Mouse (Mus musculus) thymus, adult 2 months (tissue): ENCODE measurements at regions not wholly inside any gene's neighbourhood (a gene's known extent, or its start where the extent isn't known, plus 50 kb on each side); places are given as distances from the start of the nearest gene placed in this dataset.

Experiments used
- DNase-seq: peaks from one replicate; pipeline ENCODE4 v3.0.0; 2021
- H3K27ac ChIP-seq: fragments of 200-500 bp; 2 replicates; pipeline ENCODE4 v1.5.1; 2012; ENCODE audit warnings: low read length, control low read depth; ENCODE audit not compliant: control insufficient read depth, insufficient read depth
- H3K27me3 ChIP-seq: fragments of 200-500 bp; 2 replicates; pipeline ENCODE4 v1.6.1; 2012; ENCODE audit warnings: mild to moderate bottlenecking, low read length, moderate library complexity, mixed read lengths; ENCODE audit not compliant: control insufficient read depth, insufficient read depth
- H3K36me3 ChIP-seq: fragments of 200-500 bp; 2 replicates; pipeline ENCODE4 v1.6.1; 2012; ENCODE audit warnings: mild to moderate bottlenecking, low read length, moderate library complexity; ENCODE audit not compliant: control insufficient read depth, insufficient read depth
- H3K4me1 ChIP-seq: fragments of 200-500 bp; replicated peaks from 2 replicates; pipeline ENCODE4 v1.6.1; 2012; ENCODE audit warnings: low read length; ENCODE audit not compliant: control insufficient read depth, insufficient read depth
- H3K4me3 ChIP-seq: fragments of 200-500 bp; 2 replicates; pipeline ENCODE4 v1.5.1; 2012; ENCODE audit warnings: mild to moderate bottlenecking, low read length, control low read depth, moderate library complexity; ENCODE audit not compliant: control insufficient read depth, insufficient read depth
- CTCF ChIP-seq: fragments of 200-500 bp; IDR thresholded peaks from 2 replicates; pipeline ENCODE4 v1.5.1; 2012; ENCODE audit warnings: mild to moderate bottlenecking, control low read depth, low read length, moderate library complexity, borderline replicate concordance; ENCODE audit not compliant: control insufficient read depth, poor library complexity, insufficient read depth; ENCODE audit errors: extremely low read depth
- POLR2A ChIP-seq: fragments of 200-500 bp; IDR thresholded peaks from 2 replicates; pipeline ENCODE4 v1.6.1; 2012; ENCODE audit warnings: mild to moderate bottlenecking, low read length, control low read depth, moderate library complexity; ENCODE audit not compliant: control insufficient read depth, poor library complexity, insufficient read depth; ENCODE audit errors: extremely low read depth
- WGBS: fragments of 180-500 bp; shearing (Covaris S2); methylation state at CpG from one replicate; pipeline ENCODE4 v1.1.7; 2018; 5-methylcytosine and 5-hydroxymethylcytosine counted together

DNA sequence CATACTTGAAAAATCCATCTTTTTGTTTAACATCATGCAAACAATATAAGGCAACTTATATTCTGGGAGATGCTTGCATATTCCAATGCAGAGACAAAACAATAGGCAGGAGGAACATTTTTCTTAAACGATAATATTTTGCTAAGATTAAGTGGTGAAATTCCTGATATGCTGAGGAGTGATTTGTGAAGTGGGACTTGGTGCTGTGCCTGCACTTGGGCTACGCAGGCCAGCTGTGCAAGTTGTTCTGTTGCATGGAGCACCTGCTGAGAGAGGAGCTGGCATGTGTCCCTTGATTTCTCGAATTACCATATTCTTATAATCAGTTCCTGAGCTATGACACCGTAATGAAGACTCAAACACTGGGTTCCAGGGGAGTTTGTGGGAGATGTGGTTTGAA is 316.1 kb upstream of the Itga1 start:
- TF ChIP-seq CTCF: no peak
- no peak for TF ChIP-seq POLR2A
- Histone ChIP-seq H3K27me3 (no peaks in the 10 kb centered on the region), H3K36me3 (no peaks in the 10 kb centered on the region), H3K4me3 (no peak overlapping the region), H3K27ac (no peak overlapping the region), H3K4me1 (no peaks in the 10 kb centered on the region)
- WGBS: 85% methylated on average over 4 of the region's 4 CpGs
- DNase-seq: no peak

DNA sequence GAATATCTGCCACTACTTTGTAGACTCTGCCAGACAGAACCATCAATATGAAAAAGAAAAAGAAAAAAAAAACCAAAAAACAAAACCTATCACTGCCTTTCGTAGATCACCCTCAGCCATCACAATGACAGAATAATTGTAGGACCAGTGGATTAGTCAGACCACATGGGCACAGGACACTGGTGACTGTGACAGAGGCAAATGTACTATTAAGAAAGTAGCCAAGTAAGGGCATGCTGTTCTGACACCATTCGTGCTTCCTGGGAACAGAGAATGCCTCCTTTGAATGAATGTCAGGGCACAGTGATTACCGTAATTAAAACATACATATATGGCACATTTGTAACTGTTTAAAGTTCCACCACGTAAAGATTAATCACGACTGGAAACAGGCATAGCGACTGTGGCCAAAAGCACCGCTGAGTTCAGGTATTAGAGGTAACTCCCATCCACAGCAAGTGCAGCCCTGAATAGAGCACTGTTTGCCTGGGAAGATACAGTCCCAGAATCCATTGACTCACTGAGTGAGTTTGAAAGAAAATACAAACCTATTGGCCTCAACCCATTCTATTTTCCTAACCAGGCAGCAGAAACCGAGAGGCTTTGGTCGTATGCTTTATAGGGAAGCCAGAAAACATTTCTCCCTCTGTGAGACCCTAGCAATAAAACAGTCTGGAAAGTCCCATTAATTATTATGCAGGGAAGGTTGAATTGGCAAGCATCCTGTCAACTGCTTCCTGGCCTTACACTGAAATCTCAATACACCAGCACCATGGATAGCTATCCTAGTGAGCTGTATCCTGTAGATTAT is 312.2 kb upstream of the Itga1 start:
- 69% methylated on average over 9 of the region's 9 CpGs for WGBS
- H3K27me3 ChIP-seq: no peaks in the 10 kb centered on the region
- DNase-seq: no peak
- no peaks in the 10 kb centered on the region for H3K36me3 ChIP-seq
- no peaks in the 10 kb centered on the region for H3K4me1 ChIP-seq
- H3K27ac ChIP-seq: no peak overlapping the region
- H3K4me3 ChIP-seq: no peak overlapping the region
- TF ChIP-seq POLR2A: no peak

DNA sequence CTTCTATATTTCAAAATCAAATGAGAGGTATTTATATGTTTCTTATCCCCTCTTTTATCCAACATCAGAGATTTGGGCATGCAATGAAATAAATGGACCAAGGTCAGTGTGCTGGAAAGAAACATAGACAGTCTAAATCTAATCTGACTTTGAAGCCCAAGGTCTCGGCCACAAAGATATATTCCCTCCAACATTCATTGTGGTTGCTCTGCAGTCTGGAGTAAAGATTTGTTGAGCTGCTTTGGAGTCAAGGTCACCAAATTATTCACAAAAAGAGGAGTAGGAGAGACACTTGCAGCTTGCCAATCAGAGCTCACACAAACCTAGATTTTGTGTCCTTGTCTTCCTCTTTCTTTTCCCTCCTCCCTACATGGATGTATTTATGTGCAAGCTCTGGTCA is 304.2 kb upstream of the Itga1 start:
- DNase-seq: no peak
- WGBS: 97% methylated on average over 1 of the region's 1 CpGs
- Histone ChIP-seq H3K4me3 (no peak overlapping the region), H3K27ac (no peak overlapping the region), H3K4me1 (no peaks in the 10 kb centered on the region), H3K27me3 (no peaks in the 10 kb centered on the region), H3K36me3 (no peaks in the 10 kb centered on the region)
- TF ChIP-seq CTCF: no peak
- TF ChIP-seq POLR2A: no peak

DNA sequence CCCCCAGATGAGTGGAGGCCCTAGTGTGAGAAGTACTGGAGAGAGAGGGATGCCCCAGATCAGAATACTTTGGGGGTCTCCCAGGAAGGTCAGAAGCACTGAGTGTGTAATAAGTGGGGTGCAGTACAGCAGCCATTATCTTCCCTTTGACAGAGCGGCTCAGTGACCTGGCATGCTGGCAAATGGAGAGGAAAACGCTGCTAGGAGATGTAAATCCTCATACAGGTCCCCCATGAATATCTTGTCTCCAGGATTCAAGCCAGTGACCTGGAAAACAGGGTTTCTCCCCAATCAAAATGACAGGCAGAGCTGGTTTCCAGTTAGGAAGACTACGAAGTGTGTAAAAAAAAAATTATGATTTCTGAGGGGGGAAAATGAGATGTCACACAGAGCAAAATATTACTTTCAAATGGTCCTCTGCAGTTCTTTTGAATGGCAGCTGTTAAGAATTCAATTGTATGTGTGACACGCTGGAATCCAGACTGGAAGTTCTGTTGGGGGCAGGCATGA is 299.0 kb upstream of the Itga1 start:
- Histone ChIP-seq H3K4me1 (no peaks in the 10 kb centered on the region), H3K27me3 (no peaks in the 10 kb centered on the region), H3K27ac (no peak overlapping the region), H3K4me3 (no peak overlapping the region), H3K36me3 (no peaks in the 10 kb centered on the region)
- 80% methylated on average over 4 of the region's 4 CpGs for WGBS
- DNase-seq: no peak
- TF ChIP-seq CTCF: no peak
- no peak for TF ChIP-seq POLR2A

DNA sequence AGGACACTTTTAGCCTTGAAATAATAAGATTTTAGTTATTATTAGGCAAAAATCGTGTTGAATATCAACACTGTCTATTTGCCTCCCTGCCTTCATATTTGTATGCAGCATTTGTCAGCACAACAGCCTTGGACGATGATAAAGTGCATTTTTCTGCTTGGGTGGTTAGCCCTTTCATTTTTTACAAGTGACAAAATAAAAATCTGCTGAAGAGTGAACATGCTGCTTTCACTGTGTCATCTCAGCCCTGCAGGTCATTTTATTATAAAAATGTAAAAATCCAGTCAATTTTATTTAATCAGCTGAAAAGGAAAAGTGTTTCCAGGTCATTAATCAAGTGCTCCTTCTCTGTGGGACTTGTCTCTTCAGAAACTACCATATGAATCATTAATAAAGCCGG is 277.9 kb upstream of the Itga1 start:
- no peak for DNase-seq
- TF ChIP-seq POLR2A (no peak), CTCF (no peak)
- WGBS: 73% methylated on average over 3 of the region's 3 CpGs
- Histone ChIP-seq H3K27ac (no peak overlapping the region), H3K4me3 (no peak overlapping the region), H3K36me3 (no peaks in the 10 kb centered on the region), H3K27me3 (no peaks in the 10 kb centered on the region), H3K4me1 (no peaks in the 10 kb centered on the region)

DNA sequence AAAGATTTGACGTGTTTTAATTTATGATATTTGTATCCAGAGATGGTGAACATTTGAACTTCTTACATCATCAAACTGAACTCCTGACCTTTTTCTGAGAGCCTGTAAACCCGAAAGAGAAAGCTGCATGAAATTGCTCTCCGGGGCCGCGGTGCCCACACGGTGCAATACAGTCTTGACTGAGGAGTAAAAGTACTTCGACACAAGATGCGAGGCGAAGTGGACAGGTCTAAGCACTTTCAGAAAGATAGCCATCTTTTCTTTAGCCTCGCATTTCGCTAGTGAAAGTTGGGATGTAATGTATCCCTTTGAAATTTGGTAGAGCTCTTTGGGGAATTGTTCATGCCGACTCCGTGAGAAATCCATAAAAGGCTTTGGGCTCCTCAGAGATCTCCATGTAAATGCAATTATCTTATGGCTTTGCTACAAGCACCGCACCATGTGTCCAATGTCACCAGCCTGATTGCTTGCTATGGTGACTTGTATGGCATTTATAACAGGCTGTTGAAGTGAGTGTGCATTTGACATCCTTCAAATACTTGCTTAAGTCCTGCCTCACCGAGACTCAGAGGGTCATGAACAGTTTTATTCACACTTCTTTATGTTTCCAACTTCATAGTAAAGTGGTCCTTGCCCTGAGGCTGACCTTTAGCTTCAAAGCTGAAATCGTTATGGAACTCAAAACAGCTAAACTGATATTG is 274.6 kb upstream of the Itga1 start:
- H3K4me3 ChIP-seq: no peak overlapping the region
- H3K27me3 ChIP-seq: no peaks in the 10 kb centered on the region
- no peak for TF ChIP-seq POLR2A
- TF ChIP-seq CTCF: no peak
- no peaks in the 10 kb centered on the region for H3K4me1 ChIP-seq
- no peak overlapping the region for H3K27ac ChIP-seq
- 89% methylated on average over 16 of the region's 16 CpGs for WGBS
- H3K36me3 ChIP-seq: no peaks in the 10 kb centered on the region
- no peak for DNase-seq

DNA sequence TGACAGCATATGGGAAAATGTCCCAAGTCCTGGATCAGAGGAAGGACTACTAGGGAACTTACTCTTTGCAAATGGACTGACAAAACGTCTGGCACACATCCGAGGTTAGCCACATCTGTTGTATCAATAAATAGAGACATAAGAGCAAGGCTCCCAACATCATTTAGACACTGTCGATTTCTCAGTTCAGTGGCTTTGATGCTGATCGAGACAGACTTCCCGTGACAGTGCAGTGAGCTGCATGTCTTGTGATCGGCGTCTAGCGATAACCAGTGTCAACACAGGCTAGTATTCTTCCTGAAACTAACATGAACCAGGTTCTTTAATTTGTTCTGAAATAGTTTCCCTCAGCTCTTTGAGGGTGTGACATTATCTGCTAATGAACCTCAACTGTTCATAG is 259.7 kb upstream of the Itga1 start:
- H3K27ac ChIP-seq: no peak overlapping the region
- no peak for TF ChIP-seq POLR2A
- no peak for TF ChIP-seq CTCF
- no peaks in the 10 kb centered on the region for H3K4me1 ChIP-seq
- no peaks in the 10 kb centered on the region for H3K36me3 ChIP-seq
- no peak overlapping the region for H3K4me3 ChIP-seq
- WGBS: 91% methylated on average over 8 of the region's 8 CpGs
- no peak for DNase-seq
- no peaks in the 10 kb centered on the region for H3K27me3 ChIP-seq
